Mouse (Mus musculus) E14TG2a.4 (cell line): ENCODE data around the gene App.

ENCODE experiments used
- H3K27me3 ChIP-seq: 2 replicates; pipeline ENCODE4 v1.6.1; 2014; ENCODE audit warnings: low read length, control low read depth; ENCODE audit not compliant: insufficient read depth
- H3K36me3 ChIP-seq: 2 replicates; pipeline ENCODE4 v1.6.1; 2014; ENCODE audit warnings: low read length, control low read depth; ENCODE audit not compliant: insufficient read depth
- H3K4me1 ChIP-seq: replicated peaks from 2 replicates; pipeline ENCODE4 v1.6.1; 2014; ENCODE audit warnings: low read depth, low read length, control low read depth
- H3K4me3 ChIP-seq: replicated peaks from 2 replicates; pipeline ENCODE4 v1.5.1; 2014; ENCODE audit warnings: mild to moderate bottlenecking, low read length
- H3K9me3 ChIP-seq: 2 replicates; pipeline ENCODE4 v1.6.1; 2014; ENCODE audit warnings: low read length, control low read depth
- CTCF ChIP-seq: conservative IDR thresholded peaks from 2 replicates; pipeline ENCODE4 v1.5.1; 2014; ENCODE audit warnings: low read length
- NANOG ChIP-seq: IDR thresholded peaks from 2 replicates; pipeline ENCODE4 v1.6.1; 2014; ENCODE audit warnings: borderline replicate concordance, low read length, mixed read lengths
- POU5F1 ChIP-seq: IDR thresholded peaks from 2 replicates; pipeline ENCODE4 v1.6.1; 2014; ENCODE audit warnings: low read length, borderline replicate concordance

The App gene

DNA sequence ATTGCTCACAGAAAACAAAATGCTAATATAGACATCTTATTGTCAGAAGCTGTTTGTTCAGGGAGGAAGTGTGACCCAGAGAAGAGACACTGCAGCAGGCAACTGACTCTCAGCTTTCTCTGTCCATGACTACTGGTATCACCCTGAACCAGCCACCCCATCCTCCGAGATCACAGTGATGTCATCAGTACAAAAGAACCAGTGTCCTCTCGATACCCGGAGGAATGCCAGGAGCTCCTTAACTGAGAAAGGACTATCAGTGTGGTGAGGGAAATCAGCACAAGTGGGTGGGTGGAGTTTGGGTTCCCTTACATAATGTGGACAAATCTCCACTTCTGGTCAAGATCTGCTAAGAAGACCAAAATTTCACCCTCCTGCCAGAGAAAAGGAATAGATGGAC, 150.5 kb downstream of the App start:
- Histone ChIP-seq H3K27me3 (no peaks in the 10 kb centered on the region), H3K36me3 (no peaks in the 10 kb centered on the region), H3K4me3 (no peak overlapping the region), H3K9me3 (peaks cover 11% of the 10 kb centered on the region), H3K4me1 (no peaks in the 10 kb centered on the region)
- no peak for TF ChIP-seq CTCF

DNA sequence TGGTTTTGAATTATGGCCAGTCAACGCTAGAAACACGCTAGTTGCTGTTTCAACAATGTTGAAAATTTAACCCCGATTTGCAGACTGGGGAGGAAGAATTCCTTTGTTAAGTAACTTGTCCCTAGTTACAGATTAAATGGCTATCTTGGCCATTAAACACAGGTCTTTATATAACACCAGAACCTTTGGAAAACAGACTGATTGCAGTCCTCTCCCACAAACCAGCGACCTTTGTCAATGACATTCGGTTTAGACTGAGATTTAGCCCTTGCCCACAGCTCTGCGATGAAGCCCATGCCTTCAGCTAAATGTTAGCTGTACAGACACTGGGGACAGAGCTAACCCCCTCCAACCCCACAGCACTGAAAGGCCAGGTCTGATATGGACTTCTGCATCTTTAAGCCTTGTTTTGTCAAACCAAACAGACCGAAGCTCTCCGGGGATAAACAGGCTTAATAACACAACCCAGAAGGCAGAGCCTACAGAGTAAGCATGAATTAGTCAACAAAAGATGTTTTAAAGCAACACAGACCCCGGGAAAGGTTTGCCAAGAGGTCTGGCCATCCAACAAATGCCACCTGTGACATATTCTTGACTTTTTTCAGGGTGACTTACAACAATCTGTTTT, 152.8 kb downstream of the App start:
- TF ChIP-seq NANOG = no peak
- no peak for TF ChIP-seq POU5F1
- no peak for TF ChIP-seq CTCF
- H3K4me1 ChIP-seq = no peaks in the 10 kb centered on the region

GRCm38 (mm10) chr16:85019273-85019672, 154.3 kb downstream of the App start:
- H3K4me3 ChIP-seq = no peak overlapping the region
- no peaks in the 10 kb centered on the region for H3K9me3 ChIP-seq
- no peaks in the 10 kb centered on the region for H3K36me3 ChIP-seq
- no peaks in the 10 kb centered on the region for H3K27me3 ChIP-seq
- H3K4me1 ChIP-seq = no peaks in the 10 kb centered on the region
- TF ChIP-seq NANOG (no peak), POU5F1 (no peak)

More for the DNA sequence above, 152.8 kb downstream of the App start:
- Histone ChIP-seq H3K27me3 (no peaks in the 10 kb centered on the region), H3K9me3 (no peaks in the 10 kb centered on the region), H3K36me3 (no peaks in the 10 kb centered on the region), H3K4me3 (no peak overlapping the region)

DNA sequence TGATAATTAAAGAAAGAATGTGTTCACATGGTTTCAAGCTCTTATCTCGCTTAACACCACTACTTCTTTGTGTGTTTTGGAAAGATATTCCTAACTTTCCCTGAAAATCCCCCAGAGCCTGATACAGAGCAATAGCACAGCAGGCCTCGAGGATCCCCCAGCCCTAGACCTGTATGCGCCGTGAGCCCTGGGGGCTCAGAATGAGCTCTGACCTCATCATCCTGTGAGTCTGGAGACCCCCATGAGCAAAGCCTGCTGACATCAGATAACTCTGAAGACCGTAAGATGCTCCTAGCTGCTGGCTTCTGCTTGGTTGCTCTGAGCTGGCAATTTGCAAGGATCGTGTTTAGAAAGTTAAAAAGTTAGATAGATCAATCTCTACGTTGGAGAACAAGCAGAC, 155.7 kb downstream of the App start:
- Histone ChIP-seq H3K4me3 (no peak overlapping the region), H3K4me1 (no peaks in the 10 kb centered on the region), H3K9me3 (no peaks in the 10 kb centered on the region), H3K36me3 (no peaks in the 10 kb centered on the region), H3K27me3 (no peaks in the 10 kb centered on the region)
- TF ChIP-seq CTCF (no peak), POU5F1 (no peak), NANOG (no peak)

DNA sequence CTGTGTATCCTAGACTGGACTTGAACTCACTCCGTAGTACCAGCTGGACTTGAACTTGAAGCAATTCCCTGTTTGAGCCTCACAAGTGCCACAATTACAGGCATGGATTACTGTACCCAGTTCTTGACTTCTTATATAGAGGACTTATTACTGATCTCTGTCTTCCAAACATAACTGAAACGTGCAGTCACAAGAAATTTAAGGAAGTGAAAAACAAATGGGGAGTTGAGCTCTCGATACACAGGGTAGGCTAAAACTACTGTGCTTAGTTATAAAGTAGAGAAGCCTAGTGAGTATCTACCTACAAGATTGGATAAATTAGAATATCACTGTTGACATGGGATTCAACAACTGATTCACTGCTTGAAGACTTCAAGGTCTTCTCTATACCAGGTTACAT, 160.9 kb downstream of the App start:
- no peaks in the 10 kb centered on the region for H3K36me3 ChIP-seq
- TF ChIP-seq CTCF (no peak), NANOG (no peak), POU5F1 (no peak)
- H3K4me3 ChIP-seq = no peak overlapping the region
- no peaks in the 10 kb centered on the region for H3K27me3 ChIP-seq
- no peaks in the 10 kb centered on the region for H3K4me1 ChIP-seq
- H3K9me3 ChIP-seq = no peaks in the 10 kb centered on the region

DNA sequence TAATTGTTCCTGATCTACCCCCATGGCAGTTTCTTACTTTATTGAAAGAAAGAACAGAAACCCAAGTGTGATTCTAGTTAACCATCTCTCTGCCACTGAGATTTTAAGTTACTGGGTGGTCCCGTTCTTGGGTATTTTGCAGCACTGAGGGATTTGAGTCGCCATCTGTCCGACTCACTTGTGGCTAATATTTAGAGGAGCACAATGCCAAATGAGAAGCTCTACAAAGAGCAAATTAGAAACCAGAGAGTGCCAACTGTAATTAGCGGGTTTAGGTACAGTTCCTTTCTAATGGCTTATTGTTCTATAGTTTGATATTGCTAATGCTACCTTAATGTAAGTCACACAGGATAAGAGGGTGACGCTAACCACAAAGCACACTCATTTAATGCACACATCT, 161.4 kb downstream of the App start:
- no peak for TF ChIP-seq CTCF
- no peak for TF ChIP-seq NANOG
- TF ChIP-seq POU5F1 = no peak
- Histone ChIP-seq H3K4me1 (no peaks in the 10 kb centered on the region), H3K4me3 (no peak overlapping the region), H3K27me3 (no peaks in the 10 kb centered on the region), H3K9me3 (no peaks in the 10 kb centered on the region), H3K36me3 (no peaks in the 10 kb centered on the region)

DNA sequence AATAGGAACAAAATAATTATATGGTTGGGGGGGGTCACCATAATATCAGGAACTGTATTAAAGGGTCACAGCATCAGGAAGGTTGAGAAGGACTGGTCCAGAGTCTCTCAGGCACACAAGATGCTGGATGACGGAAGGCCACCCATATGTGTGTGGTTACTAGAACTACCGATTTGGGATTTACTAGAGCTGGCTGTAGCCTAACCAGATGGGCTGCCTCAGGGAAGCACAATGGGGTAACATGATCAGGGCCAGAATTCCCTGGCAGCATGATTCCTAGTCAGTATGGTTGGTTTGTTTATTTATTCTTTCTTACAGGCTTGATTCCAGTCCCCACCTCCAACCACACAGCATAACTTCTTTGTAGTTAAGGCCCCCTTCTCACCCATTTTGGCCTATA, 162.9 kb downstream of the App start:
- TF ChIP-seq NANOG (no peak), POU5F1 (no peak), CTCF (no peak)
- H3K4me3 ChIP-seq = no peak overlapping the region
- H3K36me3 ChIP-seq = no peaks in the 10 kb centered on the region

GRCm38 (mm10) chr16:85008866-85009645, 164.5 kb downstream of the App start:
- no peak for TF ChIP-seq CTCF
- TF ChIP-seq NANOG = no peak
- TF ChIP-seq POU5F1 = no peak
- H3K4me3 ChIP-seq = no peak overlapping the region
- no peaks in the 10 kb centered on the region for H3K4me1 ChIP-seq
- H3K36me3 ChIP-seq = no peaks in the 10 kb centered on the region
- no peaks in the 10 kb centered on the region for H3K9me3 ChIP-seq
- H3K27me3 ChIP-seq = no peaks in the 10 kb centered on the region

More for the DNA sequence above, 162.9 kb downstream of the App start:
- Histone ChIP-seq H3K4me1 (no peaks in the 10 kb centered on the region), H3K9me3 (no peaks in the 10 kb centered on the region), H3K27me3 (no peaks in the 10 kb centered on the region)

DNA sequence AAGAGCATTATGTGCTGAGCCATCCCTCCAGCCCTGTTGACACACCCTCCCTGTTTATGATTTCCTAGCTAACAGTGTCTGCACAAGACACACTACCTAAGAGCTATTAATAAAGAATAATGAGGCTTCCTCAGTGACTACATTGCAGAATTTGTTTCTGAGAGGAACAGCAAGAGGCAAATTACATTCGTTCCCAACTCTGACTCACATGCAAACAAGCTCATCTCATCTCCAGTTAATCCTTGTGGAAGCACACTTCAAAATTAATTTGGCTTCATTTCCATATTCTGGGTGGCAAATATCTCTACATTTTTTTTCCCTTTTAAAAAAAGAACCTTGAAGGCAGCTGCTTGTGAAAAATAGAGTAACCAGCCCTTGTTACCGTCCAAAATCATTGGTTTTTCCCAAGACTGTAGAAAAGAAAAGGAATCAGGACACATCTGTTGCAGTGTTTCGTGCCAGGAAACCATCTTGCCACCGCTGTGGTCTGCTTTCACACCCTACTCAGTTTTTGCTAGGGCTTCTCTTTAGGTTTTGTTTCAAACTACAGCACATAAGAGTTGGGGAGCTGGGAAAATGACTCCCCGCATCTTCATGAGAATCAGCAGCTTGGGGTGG, 171.5 kb downstream of the App start:
- H3K27me3 ChIP-seq = no peaks in the 10 kb centered on the region
- no peak overlapping the region for H3K4me3 ChIP-seq
- H3K36me3 ChIP-seq = no peaks in the 10 kb centered on the region
- TF ChIP-seq CTCF (no peak), NANOG (no peak), POU5F1 (no peak)
- no peaks in the 10 kb centered on the region for H3K4me1 ChIP-seq
- no peaks in the 10 kb centered on the region for H3K9me3 ChIP-seq
